Mouse (Mus musculus): ENCODE results near the gene Tmem200b. TPM values are rescaled to one million over a fixed set of nuclear protein-coding genes. Genes with fewer than 3 reads are reported as not detected.

The Tmem200b gene
- total RNA-seq, 2 experiments from 2014 or later = 8.8 to 9.7 TPM

DNA sequence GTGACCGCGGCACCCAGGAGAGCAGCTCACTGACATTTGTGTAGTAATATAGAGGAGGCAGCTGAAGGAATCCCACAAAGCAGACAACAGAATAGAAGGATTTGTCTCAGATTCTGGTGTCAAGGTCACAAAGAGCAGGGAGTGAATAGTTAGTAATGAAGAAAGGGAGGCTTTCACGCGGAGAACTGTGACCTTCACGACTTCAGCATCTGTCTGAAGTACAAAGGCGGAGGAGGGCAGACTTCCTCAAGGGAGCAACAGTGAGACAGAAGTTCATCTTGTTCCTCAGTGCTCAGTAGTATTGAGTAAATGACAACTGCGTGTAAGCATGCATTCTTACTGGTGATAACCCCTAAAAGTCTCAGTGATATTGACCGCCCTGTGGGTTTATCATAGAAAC lies 29.1 kb downstream of the Tmem200b start:
- DNase-seq = no peak

DNA sequence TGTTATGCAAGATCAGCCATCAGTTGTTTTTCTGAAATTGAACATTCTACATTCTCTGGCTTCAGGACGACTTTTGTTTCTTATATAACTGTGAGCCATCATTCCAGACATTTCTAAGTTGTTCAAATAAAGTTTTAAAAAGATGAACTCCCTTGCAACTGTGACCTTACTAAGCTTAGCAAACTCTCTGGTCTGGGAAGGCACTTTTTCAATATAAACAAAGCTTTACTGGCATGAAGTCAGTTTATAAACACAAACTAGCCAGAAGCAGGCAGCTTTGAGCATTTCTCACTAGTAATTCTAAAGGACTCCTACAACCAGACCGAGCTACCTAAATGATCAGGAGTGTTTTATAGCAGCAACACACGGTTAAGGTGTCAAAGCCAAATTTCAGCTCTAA lies 35.6 kb downstream of the Tmem200b start:
- no peak for DNase-seq

DNA sequence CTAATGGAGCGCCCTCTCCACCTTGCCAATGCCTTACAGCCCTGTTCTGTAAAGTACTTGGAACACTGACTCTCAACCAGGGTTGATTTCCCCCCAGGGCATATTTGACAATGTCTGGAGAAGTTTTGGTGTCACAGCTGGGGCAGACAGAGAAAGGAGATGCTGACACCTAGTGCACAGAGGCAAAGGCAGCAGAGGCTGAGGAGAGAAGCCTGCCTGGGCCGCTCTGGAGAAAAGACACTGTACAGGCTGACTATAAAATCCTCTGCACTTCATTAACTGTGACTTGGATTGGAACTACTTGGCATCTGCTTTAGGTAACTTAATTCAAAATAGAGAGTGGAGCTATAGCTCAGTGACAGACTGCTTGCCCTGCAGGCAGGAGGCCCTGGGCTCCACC lies 47.3 kb downstream of the Tmem200b start:
- no peak for DNase-seq

DNA sequence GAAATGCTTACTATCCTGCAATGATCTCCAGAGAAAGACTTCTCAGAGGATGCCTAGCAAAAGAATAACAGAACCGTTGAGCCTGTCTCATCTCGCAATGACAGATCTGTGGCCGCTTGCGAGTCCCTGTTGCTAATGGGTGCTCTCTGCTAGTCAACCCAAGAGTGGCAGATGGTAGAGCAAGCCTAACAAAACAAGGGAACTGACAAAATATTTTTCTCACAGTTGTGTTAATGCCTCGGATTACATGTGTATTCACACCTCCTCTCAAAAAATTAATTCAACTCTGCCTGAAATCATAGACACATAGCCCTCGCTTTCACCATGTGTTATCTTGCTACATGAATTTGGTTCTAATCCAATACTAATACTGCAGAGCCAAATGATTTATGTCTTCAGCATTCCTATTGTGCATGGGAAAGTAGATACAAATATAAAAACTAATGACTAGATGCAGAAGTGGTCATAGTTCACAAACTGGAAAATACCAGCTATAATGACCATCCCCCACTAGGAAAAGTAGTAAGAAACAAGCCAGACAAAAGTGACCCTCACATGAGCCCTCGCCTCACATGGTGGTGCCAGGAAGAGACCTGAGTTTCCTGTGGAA lies 48.8 kb downstream of the Tmem200b start:
- no peak for DNase-seq

Other genes with a start within 250 kb of the Tmem200b start
- 10 to 100 TPM; 34.2 to 75.7 TPM for gene Ptpru, start 83.5 kb upstream of the Tmem200b start, total RNA-seq (2021)
- 10 to 100 TPM; 83.5 to 85.4 TPM for gene Mecr, start 78.3 kb upstream of the Tmem200b start, total RNA-seq (2021)
- gene Srsf4, start 48.2 kb upstream of the Tmem200b start, total RNA-seq (2021) = 10 to 100 TPM; 59.3 to 63.3 TPM
- gene Gm10300, start 152.9 kb downstream of the Tmem200b start, total RNA-seq (2021) = under 1 TPM in 1 of 2 experiments, not detected in 1; 0.36 TPM
- 10 to 100 TPM; 45.8 to 63.6 TPM for gene Epb41, start 153.6 kb downstream of the Tmem200b start, total RNA-seq (2021)
- gene Oprd1, start 222.7 kb downstream of the Tmem200b start, total RNA-seq (2021) = under 1 TPM; 0.79 to 0.82 TPM